Mouse (Mus musculus) granulocyte monocyte progenitor cell, adult 5-6 weeks (primary cell): Measurements from ENCODE around the gene Clip2. TPM values are rescaled to one million over a fixed set of nuclear protein-coding genes. Genes with fewer than 3 reads are reported as not detected.

Experiments
- ATAC-seq: replicated peaks from 2 replicates; pipeline ENCODE4 v1.8.0; 2016; ENCODE audit warnings: mild to moderate bottlenecking, moderate TSS enrichment, inconsistent platforms; ENCODE audit not compliant: poor library complexity, severe bottlenecking
- total RNA-seq, 2 experiments: library from RNA; stranded (forward) in 1 of 2; stranded (reverse) in 1 of 2; fragments of 200-712, 200-1000 nt in 1 of 2; fragments of >200 nt in 1 of 2; fragmentation: Nextera tagmentation in 1 of 2; gene quantifications; 2 replicates each; pipeline ENCODE4 v1.2.3; 2014 to 2017

Gene Clip2
- total RNA-seq, 2 experiments from 2014 or later: 4.5 to 7.9 TPM

GRCm38 (mm10) chr5:134439481-134439880 lies 112.8 kb downstream of the Clip2 start:
- no peak for ATAC-seq

Other genes starting within 250 kb of the Clip2 start
- 139 and 142 TPM in 2 replicates for gene Gtf2i, start 237.7 kb downstream of the Clip2 start, total RNA-seq (2014; fragmentation: Nextera tagmentation)
- gene Gtf2i, start 237.7 kb downstream of the Clip2 start, total RNA-seq (2017): 49.9 and 63.1 TPM in 2 replicates
- gene Gtf2ird1, start 95.7 kb downstream of the Clip2 start, total RNA-seq (2014; fragmentation: Nextera tagmentation): 28.2 and 43.1 TPM in 2 replicates
- gene Gtf2ird1, start 95.7 kb downstream of the Clip2 start, total RNA-seq (2017): 9.5 and 14.0 TPM in 2 replicates
- not detected in 2 replicates for gene Syna, start 7.7 kb upstream of the Clip2 start, total RNA-seq (2014; fragmentation: Nextera tagmentation)
- not detected in 2 replicates for gene Syna, start 7.7 kb upstream of the Clip2 start, total RNA-seq (2017)
- 284 and 297 TPM in 2 replicates for gene Rfc2, start 28.9 kb upstream of the Clip2 start, total RNA-seq (2014; fragmentation: Nextera tagmentation)
- 146 and 201 TPM in 2 replicates for gene Rfc2, start 28.9 kb upstream of the Clip2 start, total RNA-seq (2017)
- 43.8 and 50.9 TPM in 2 replicates for gene Lat2, start 62.6 kb upstream of the Clip2 start, total RNA-seq (2014; fragmentation: Nextera tagmentation)
- 34.0 TPM in 2 replicates for gene Lat2, start 62.6 kb upstream of the Clip2 start, total RNA-seq (2017)
- 226 and 246 TPM in 2 replicates for gene Eif4h, start 87.1 kb upstream of the Clip2 start, total RNA-seq (2014; fragmentation: Nextera tagmentation)
- 252 and 300 TPM in 2 replicates for gene Eif4h, start 87.1 kb upstream of the Clip2 start, total RNA-seq (2017)
- gene Limk1, start 136.2 kb upstream of the Clip2 start, total RNA-seq (2014; fragmentation: Nextera tagmentation): 30.6 and 30.9 TPM in 2 replicates
- gene Limk1, start 136.2 kb upstream of the Clip2 start, total RNA-seq (2017): 11.4 and 13.6 TPM in 2 replicates
- not detected in 2 replicates for gene Eln, start 194.9 kb upstream of the Clip2 start, total RNA-seq (2014; fragmentation: Nextera tagmentation)
- gene Eln, start 194.9 kb upstream of the Clip2 start, total RNA-seq (2017): not detected in 2 replicates